Mouse (Mus musculus) embryonic facial prominence, embryonic 13.5 days (tissue): ENCODE data around the gene Taf1c. TPM values are rescaled to one million over a fixed set of nuclear protein-coding genes. Genes with fewer than 3 reads are reported as not detected.
A peak's percentile ranks its signal among the peaks of the same experiment; 100 is the strongest.

ENCODE experiments used
- ATAC-seq: fragments of 200-750 bp; cut with Nextera tagmentation; 2 replicates; pipeline ENCODE4 v1.8.0; 2017; ENCODE audit warnings: low read depth; ENCODE audit not compliant: insufficient number of reproducible peaks, insufficient read depth, low FRiP score, low TSS enrichment
- H3K27ac ChIP-seq: fragments of 300-500 bp; sonication (generic); 2 replicates; pipeline ENCODE4 v1.5.1; 2015; ENCODE audit warnings: moderate library complexity, mild to moderate bottlenecking, inconsistent platforms
- H3K27me3 ChIP-seq: fragments of 300-500 bp; sonication (generic); 2 replicates; pipeline ENCODE4 v1.6.1; 2015; ENCODE audit warnings: mild to moderate bottlenecking, inconsistent platforms
- H3K36me3 ChIP-seq: fragments of 300-500 bp; sonication (generic); 2 replicates; pipeline ENCODE4 v1.6.1; 2015; ENCODE audit warnings: mild to moderate bottlenecking, inconsistent platforms
- H3K4me1 ChIP-seq: fragments of 300-500 bp; sonication (generic); 2 replicates; pipeline ENCODE4 v1.6.1; 2015; ENCODE audit warnings: inconsistent platforms
- H3K4me2 ChIP-seq: fragments of 300-500 bp; sonication (generic); 2 replicates; pipeline ENCODE4 v1.6.1; 2015; ENCODE audit warnings: moderate library complexity, mild to moderate bottlenecking, inconsistent platforms
- H3K4me3 ChIP-seq: fragments of 300-500 bp; sonication (generic); 2 replicates; pipeline ENCODE4 v1.5.1; 2015; ENCODE audit warnings: mild to moderate bottlenecking, inconsistent platforms
- H3K9ac ChIP-seq: fragments of 300-500 bp; sonication (generic); 2 replicates; pipeline ENCODE4 v1.6.1; 2015; ENCODE audit warnings: mild to moderate bottlenecking, inconsistent platforms
- H3K9me3 ChIP-seq: fragments of 300-500 bp; sonication (generic); 2 replicates; pipeline ENCODE4 v1.6.1; 2016; ENCODE audit warnings: inconsistent platforms
- WGBS: fragments of 180-500 bp; shearing (Covaris S2); methylation state at CpG from one replicate; pipeline ENCODE4 v1.1.7; 2015; ENCODE audit warnings: mixed read lengths; 5-methylcytosine and 5-hydroxymethylcytosine counted together
- polyA plus RNA-seq: library from polyadenylated mRNA; unstranded; fragments of >200 nt; fragmentation: Nextera tagmentation; extraction: Ambion mirVana; gene quantifications from 2 replicates; pipeline ENCODE4 v1.2.1, GENCODE M21; 2015

Taf1c gene
- polyA plus RNA-seq, 1 experiment from 2014 or later, result 13.7 TPM

DNA sequence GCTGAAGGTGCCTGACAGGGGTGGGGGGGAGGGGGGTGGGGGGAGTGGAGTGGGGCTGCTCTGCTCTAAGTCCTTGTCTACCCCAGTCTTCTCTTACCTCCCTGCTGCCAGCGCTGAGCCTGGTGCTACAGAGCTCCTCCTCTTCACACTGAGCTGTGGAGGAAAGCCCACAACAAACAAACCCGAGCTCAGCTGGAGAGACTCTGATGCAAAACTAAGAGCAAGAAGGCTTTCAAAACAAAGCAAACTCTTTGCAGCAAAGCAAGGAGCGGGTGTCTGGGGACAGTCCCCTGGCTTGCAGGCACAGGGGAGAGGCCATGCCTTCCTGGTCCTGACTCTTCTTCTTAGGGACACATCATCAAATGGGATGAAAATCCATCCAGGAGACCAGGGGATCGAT lies 35.1 kb downstream of the Taf1c start:
- peaks cover 21% of the 10 kb centered on the region for H3K4me1 ChIP-seq
- H3K4me3 ChIP-seq, result no peak overlapping the region
- WGBS, result 35% methylated on average over 4 of the region's 4 CpGs
- no peak overlapping the region for H3K9ac ChIP-seq
- H3K4me2 ChIP-seq, result no peak overlapping the region
- H3K27ac ChIP-seq, result no peak overlapping the region
- ATAC-seq, result no peak
- H3K9me3 ChIP-seq, result no peaks in the 10 kb centered on the region
- peaks cover 24% of the 10 kb centered on the region for H3K36me3 ChIP-seq
- H3K27me3 ChIP-seq, result peaks cover 8% of the 10 kb centered on the region; the same call in 1 of the 2 replicates

GRCm38 (mm10) chr8:119568951-119569350 lies 36.1 kb downstream of the Taf1c start:
- H3K4me3 ChIP-seq, result no peak overlapping the region
- WGBS, result 54% methylated on average over 7 of the region's 7 CpGs
- ATAC-seq, result no peak
- H3K4me1 ChIP-seq, result peaks cover 15% of the 10 kb centered on the region
- no peak overlapping the region for H3K27ac ChIP-seq
- peaks cover 6% of the 10 kb centered on the region; the same call in 1 of the 2 replicates for H3K27me3 ChIP-seq
- H3K36me3 ChIP-seq, result peaks cover 31% of the 10 kb centered on the region
- H3K9me3 ChIP-seq, result no peaks in the 10 kb centered on the region
- H3K4me2 ChIP-seq, result no peak overlapping the region
- no peak overlapping the region for H3K9ac ChIP-seq

DNA sequence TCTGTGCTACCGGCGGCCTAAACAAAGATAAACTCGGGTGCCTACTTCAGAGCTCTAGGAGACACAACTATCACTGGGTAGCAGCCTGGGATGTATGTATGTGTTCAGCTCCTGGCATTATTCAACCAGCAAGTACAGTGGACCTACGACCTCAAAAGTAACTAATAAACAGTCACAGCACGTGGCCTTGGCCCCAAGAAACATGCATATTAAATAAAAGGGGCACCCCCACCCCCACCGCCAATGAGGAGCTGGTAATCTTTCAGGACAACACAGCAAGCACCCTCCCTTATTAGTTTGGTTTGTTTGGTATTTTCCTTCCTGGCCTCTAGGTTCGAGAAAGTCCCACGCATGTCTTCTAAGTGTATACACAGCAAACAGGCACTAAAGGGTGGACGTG lies 36.8 kb downstream of the Taf1c start:
- H3K27ac ChIP-seq, result no peak overlapping the region
- ATAC-seq, result no peak
- peaks cover 8% of the 10 kb centered on the region; the same call in 1 of the 2 replicates for H3K4me1 ChIP-seq
- no peaks in the 10 kb centered on the region; the same call in 1 of the 2 replicates for H3K27me3 ChIP-seq
- no peak overlapping the region for H3K4me3 ChIP-seq
- WGBS, result 84% methylated on average over 9 of the region's 9 CpGs
- no peak overlapping the region for H3K4me2 ChIP-seq
- H3K9ac ChIP-seq, result no peak overlapping the region
- H3K36me3 ChIP-seq, result peaks cover 38% of the 10 kb centered on the region
- no peaks in the 10 kb centered on the region for H3K9me3 ChIP-seq

GRCm38 (mm10) chr8:119566367-119566766 lies 38.7 kb downstream of the Taf1c start:
- Histone ChIP-seq H3K27me3 (no peaks in the 10 kb centered on the region), H3K9me3 (no peaks in the 10 kb centered on the region), H3K4me1 (no peaks in the 10 kb centered on the region), H3K4me2 (no peak overlapping the region), H3K4me3 (no peak overlapping the region), H3K27ac (no peak overlapping the region), H3K9ac (no peak overlapping the region), H3K36me3 (peaks cover 52% of the 10 kb centered on the region)
- ATAC-seq, result no peak
- WGBS, result 69% methylated on average over 11 of the region's 11 CpGs

DNA sequence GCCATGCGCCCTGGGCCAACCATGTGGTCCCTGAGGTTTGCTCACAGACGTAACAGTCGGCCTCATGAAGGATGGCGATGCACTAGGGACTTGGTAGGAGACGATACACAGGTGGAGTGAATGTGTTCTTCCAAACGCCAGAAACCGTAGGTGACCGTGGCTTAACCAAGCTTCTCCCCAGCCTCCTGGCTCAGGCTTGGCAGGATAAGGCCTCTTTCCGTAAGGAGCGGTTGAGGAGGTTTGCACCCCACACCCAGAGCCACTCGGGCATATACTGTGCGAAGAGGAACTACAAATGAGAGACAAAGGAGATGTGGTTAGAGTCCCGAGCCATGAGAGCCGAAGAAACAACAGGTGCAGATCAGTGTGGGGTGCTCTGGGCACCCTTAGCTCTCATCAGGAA lies 41.2 kb downstream of the Taf1c start:
- H3K4me1 ChIP-seq, result peaks cover 5% of the 10 kb centered on the region; the same call in 1 of the 2 replicates

GRCm38 (mm10) chr8:119559402-119559720 lies 45.7 kb downstream of the Taf1c start:
- Histone ChIP-seq H3K4me3 (no peak overlapping the region), H3K36me3 (peaks cover 25% of the 10 kb centered on the region), H3K4me1 (peaks cover 32% of the 10 kb centered on the region), H3K9ac (peak overlapping the region; percentile 73; the same call in 1 of the 2 replicates), H3K9me3 (no peaks in the 10 kb centered on the region), H3K4me2 (peak overlapping the region; percentile 75), H3K27me3 (no peaks in the 10 kb centered on the region), H3K27ac (peak overlapping the region; percentile 90; the same call in 1 of the 2 replicates)
- no peak for ATAC-seq
- WGBS, result 86% methylated on average over 6 of the region's 6 CpGs

More for the DNA sequence above, 41.2 kb downstream of the Taf1c start:
- Histone ChIP-seq H3K27ac (no peak overlapping the region), H3K36me3 (peaks cover 52% of the 10 kb centered on the region), H3K27me3 (no peaks in the 10 kb centered on the region), H3K4me2 (no peak overlapping the region), H3K9me3 (no peaks in the 10 kb centered on the region), H3K9ac (no peak overlapping the region), H3K4me3 (no peak overlapping the region)
- 88% methylated on average over 14 of the region's 14 CpGs for WGBS
- ATAC-seq, result no peak

GRCm38 (mm10) chr8:119558603-119559401 lies 46.2 kb downstream of the Taf1c start, which contains the start of gene Mbtps1:
TSS of gene Mbtps1 (minus strand) at chr8:119558735.
- Histone ChIP-seq H3K4me2 (peak within 1 kb of the TSS; percentile 75), H3K27ac (peak within 1 kb of the TSS; percentile 90), H3K9me3 (no peaks in the 10 kb centered on the region), H3K36me3 (peaks cover 19% of the 10 kb centered on the region), H3K27me3 (no peaks in the 10 kb centered on the region), H3K4me1 (peaks cover 37% of the 10 kb centered on the region), H3K4me3 (peak within 1 kb of the TSS; percentile 75), H3K9ac (peak within 1 kb of the TSS; percentile 85)
- peak; percentile 90 for ATAC-seq
- 7% methylated on average over 57 of the region's 63 CpGs for WGBS

- peak overlapping the region; percentile 75 for H3K4me2 ChIP-seq
- peak overlapping the region; percentile 85 for H3K9ac ChIP-seq
- H3K4me3 ChIP-seq, result peak overlapping the region; percentile 75
- WGBS, result under 1% methylated on average over 49 of the region's 55 CpGs
- no peaks in the 10 kb centered on the region for H3K27me3 ChIP-seq
- peaks cover 43% of the 10 kb centered on the region for H3K4me1 ChIP-seq
- peak overlapping the region; percentile 90 for H3K27ac ChIP-seq
- H3K9me3 ChIP-seq, result no peaks in the 10 kb centered on the region
- ATAC-seq, result peak; percentile 84
- H3K36me3 ChIP-seq, result peaks cover 11% of the 10 kb centered on the region
Observed at GRCm38 (mm10) chr8:119557821-119558602, 47.0 kb downstream of the Taf1c start.

DNA sequence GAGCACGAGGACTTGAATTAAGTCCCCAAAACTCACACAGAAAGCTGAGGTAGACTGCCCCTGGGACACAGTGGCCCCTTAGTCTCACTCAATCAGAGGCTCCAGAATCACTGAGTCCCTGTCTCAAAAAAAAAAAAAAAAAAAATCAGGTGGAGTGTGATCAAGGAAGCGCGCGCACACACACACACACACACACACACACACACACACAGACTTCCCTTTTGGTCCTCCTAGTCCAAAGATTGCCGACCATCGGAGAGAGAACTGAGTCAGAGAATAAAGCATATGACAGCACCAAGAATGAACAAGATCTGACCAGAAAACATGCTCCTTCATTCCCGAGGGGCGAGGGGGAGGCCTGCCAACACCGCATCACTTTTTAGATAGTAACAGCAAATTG lies 47.9 kb downstream of the Taf1c start:
- Histone ChIP-seq H3K9ac (peak overlapping the region; percentile 85), H3K4me2 (peak overlapping the region; percentile 75), H3K4me3 (peak overlapping the region; percentile 75), H3K36me3 (peaks cover 3% of the 10 kb centered on the region), H3K9me3 (no peaks in the 10 kb centered on the region), H3K4me1 (peaks cover 52% of the 10 kb centered on the region), H3K27me3 (no peaks in the 10 kb centered on the region), H3K27ac (no peak overlapping the region)
- no peak for ATAC-seq
- 81% methylated on average over 9 of the region's 9 CpGs for WGBS

- ATAC-seq, result no peak
- Histone ChIP-seq H3K9ac (0 out of 2 replicates have a peak overlapping the region, but pooled peaks have one; percentile 32), H3K27me3 (no peaks in the 10 kb centered on the region), H3K4me3 (no peak overlapping the region), H3K27ac (no peak overlapping the region), H3K36me3 (no peaks in the 10 kb centered on the region), H3K9me3 (no peaks in the 10 kb centered on the region), H3K4me2 (no peak overlapping the region), H3K4me1 (peaks cover 53% of the 10 kb centered on the region)
- 71% methylated on average over 6 of the region's 6 CpGs for WGBS
Observed at GRCm38 (mm10) chr8:119555861-119556260, 49.2 kb downstream of the Taf1c start.

DNA sequence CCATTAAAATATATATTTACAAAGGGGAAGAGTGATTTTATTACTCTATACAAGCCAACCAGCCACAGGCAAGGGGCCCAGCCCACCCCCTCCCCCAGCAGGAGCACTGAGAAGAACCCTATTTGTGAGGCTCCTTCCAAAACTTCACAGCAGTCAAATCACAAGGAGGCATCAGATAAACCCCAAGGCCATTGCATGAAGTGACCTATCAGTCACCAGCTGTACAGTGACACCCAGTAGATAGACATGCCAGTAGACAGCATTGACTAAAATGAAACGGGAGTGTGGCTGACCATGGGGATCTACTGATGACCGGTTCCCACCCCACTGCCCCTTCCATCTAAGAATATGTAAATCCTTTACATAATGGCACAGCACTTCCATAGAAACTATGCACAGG lies 52.1 kb downstream of the Taf1c start:
- Histone ChIP-seq H3K36me3 (no peaks in the 10 kb centered on the region), H3K4me1 (peaks cover 54% of the 10 kb centered on the region), H3K27me3 (no peaks in the 10 kb centered on the region), H3K4me2 (no peak overlapping the region), H3K4me3 (no peak overlapping the region), H3K27ac (0 out of 2 replicates have a peak overlapping the region, but pooled peaks have one; percentile 22), H3K9me3 (no peaks in the 10 kb centered on the region), H3K9ac (0 out of 2 replicates have a peak overlapping the region, but pooled peaks have one; percentile 40)
- WGBS, result 75% methylated on average over 2 of the region's 2 CpGs
- ATAC-seq, result no peak
